Mouse (Mus musculus) lung, adult 2 months (tissue): ENCODE data around the gene Scd2. TPM values are rescaled to one million over a fixed set of nuclear protein-coding genes. Genes with fewer than 3 reads are reported as not detected.

Source experiments
- DNase-seq: peaks from one replicate; pipeline ENCODE4 v3.0.0; 2022
- H3K4me1 ChIP-seq: fragments of 200-500 bp; 2 replicates; pipeline ENCODE4 v1.6.1; 2011; ENCODE audit warnings: low read length; ENCODE audit not compliant: control insufficient read depth, insufficient read depth
- H3K4me3 ChIP-seq: fragments of 200-500 bp; replicated peaks from 2 replicates; pipeline ENCODE3; 2011; ENCODE audit warnings: low read depth, mild to moderate bottlenecking, control low read depth, low read length; ENCODE audit errors: extremely low read depth
- CTCF ChIP-seq: fragments of 200-500 bp; IDR thresholded peaks from 2 replicates; pipeline ENCODE4 v1.5.1; 2011; ENCODE audit warnings: mild to moderate bottlenecking, low read length, control low read depth; ENCODE audit not compliant: insufficient read depth
- POLR2A ChIP-seq: fragments of 200-500 bp; IDR thresholded peaks from 2 replicates; pipeline ENCODE4 v1.6.1; 2011; ENCODE audit warnings: low read depth, mild to moderate bottlenecking, control low read depth, low read length, borderline replicate concordance; ENCODE audit errors: extremely low read depth
- WGBS: fragments of 180-500 bp; shearing (Covaris S2); methylation state at CpG from one replicate; pipeline ENCODE4 v1.1.7; 2018; 5-methylcytosine and 5-hydroxymethylcytosine counted together
- polyA plus RNA-seq: library from polyadenylated mRNA; depleted of rRNA; stranded (reverse); fragments of >200 nt; gene quantifications from 2 replicates; pipeline ENCODE4 v1.2.3, GENCODE M21; 2012

Scd2 gene
- polyA plus RNA-seq, 1 experiment = 384 TPM

GRCm38 (mm10) chr19:44284025-44284695, 9.3 kb upstream of the Scd2 start:
- TF ChIP-seq POLR2A (peak; percentile 67; the same call in 1 of the 2 replicates), CTCF (no peak)
- H3K4me1 ChIP-seq = peaks cover 19% of the 10 kb centered on the region
- peak overlapping the region; percentile 68 for H3K4me3 ChIP-seq
- under 1% methylated on average over 37 of the region's 38 CpGs for WGBS
- peak; percentile 85 for DNase-seq

GRCm38 (mm10) chr19:44284723-44285122, 8.8 kb upstream of the Scd2 start:
- peaks cover 19% of the 10 kb centered on the region for H3K4me1 ChIP-seq
- no peak for TF ChIP-seq POLR2A
- peak; percentile 69 for DNase-seq
- H3K4me3 ChIP-seq = peak overlapping the region; percentile 68
- 6% methylated on average over 11 of the region's 11 CpGs for WGBS

GRCm38 (mm10) chr19:44285554-44285953, 7.9 kb upstream of the Scd2 start:
- peaks cover 18% of the 10 kb centered on the region for H3K4me1 ChIP-seq
- no peak for DNase-seq
- TF ChIP-seq POLR2A = no peak
- no peak for TF ChIP-seq CTCF
- no peak overlapping the region for H3K4me3 ChIP-seq
- 84% methylated on average over 8 of the region's 8 CpGs for WGBS

- no peak for TF ChIP-seq CTCF
- TF ChIP-seq POLR2A = no peak
- DNase-seq = peak; percentile 47
- no peak overlapping the region for H3K4me3 ChIP-seq
- H3K4me1 ChIP-seq = peaks cover 13% of the 10 kb centered on the region
- 37% methylated on average over 2 of the region's 2 CpGs for WGBS
Observed at GRCm38 (mm10) chr19:44286109-44286508, 7.4 kb upstream of the Scd2 start.

GRCm38 (mm10) chr19:44287415-44288110, 5.9 kb upstream of the Scd2 start:
- H3K4me3 ChIP-seq = no peak overlapping the region
- 53% methylated on average over 11 of the region's 11 CpGs for WGBS
- peaks cover 7% of the 10 kb centered on the region; the same call in 1 of the 2 replicates for H3K4me1 ChIP-seq
- DNase-seq = no peak
- TF ChIP-seq POLR2A (no peak), CTCF (no peak)

GRCm38 (mm10) chr19:44292083-44292482, 1.4 kb upstream of the Scd2 start:
- WGBS = 79% methylated on average over 2 of the region's 2 CpGs
- Histone ChIP-seq H3K4me3 (no peak overlapping the region), H3K4me1 (peaks cover 7% of the 10 kb centered on the region)
- no peak for DNase-seq
- no peak for TF ChIP-seq CTCF

- Histone ChIP-seq H3K4me3 (no peak overlapping the region), H3K4me1 (peaks cover 9% of the 10 kb centered on the region)
- WGBS = 80% methylated on average over 3 of the region's 3 CpGs
- no peak for DNase-seq
- no peak for TF ChIP-seq CTCF
- no peak for TF ChIP-seq POLR2A
Observed at GRCm38 (mm10) chr19:44292483-44292882, 991 bp upstream of the Scd2 start.

- WGBS = under 1% methylated on average over 30 of the region's 31 CpGs
- TF ChIP-seq CTCF (no peak), POLR2A (peak; percentile 94; the same call in 1 of the 2 replicates)
- Histone ChIP-seq H3K4me1 (peaks cover 9% of the 10 kb centered on the region), H3K4me3 (peak overlapping the region; percentile 68)
- DNase-seq = peak; percentile 86
Observed at GRCm38 (mm10) chr19:44293769-44294551, 486 bp downstream of the Scd2 start.

- TF ChIP-seq POLR2A (peak; percentile 37; the same call in 1 of the 2 replicates), CTCF (peak; percentile 89)
- H3K4me1 ChIP-seq = peaks cover 9% of the 10 kb centered on the region
- DNase-seq = peak; percentile 89
- WGBS = under 1% methylated on average over 14 of the region's 14 CpGs
- peak overlapping the region; percentile 68 for H3K4me3 ChIP-seq
Observed at GRCm38 (mm10) chr19:44294588-44295041, 1.1 kb downstream of the Scd2 start.
